In genomic region chr4:117929391-117929881, GRCm38 (mm10) we compare ENCODE assay signal across 7 mouse cellular contexts. TPM values are rescaled to one million over a fixed set of nuclear protein-coding genes. Genes with fewer than 3 reads are reported as not detected.
A peak's percentile ranks its signal among the peaks of the same experiment; 100 is the strongest.
DNase-seq lines count a peak whose midpoint lies in the region; ATAC-seq and TF ChIP-seq lines count a peak whose summit lies in the region.

Gene Artn, minus strand, starts transcription at chr4:117929763.

- peak within 1 kb of the TSS; percentile 90 for H3K4me2 ChIP-seq in kidney, embryonic 16.5 days (replicated peaks; ENCODE audit: low read depth, low read length)

- peak; percentile 76 for ATAC-seq in kidney, embryonic 16.5 days (ENCODE audit: low FRiP score, low TSS enrichment)

- H3K27me3 ChIP-seq in kidney, embryonic 16.5 days (ENCODE audit: insufficient read depth, low read length), result peaks cover 41% of the 10 kb centered on the region

- peak; percentile 14; the same call in 1 of the 2 replicates for TF ChIP-seq POLR2A in bone marrow, adult 2 months (IDR thresholded peaks at IDR 0.05; ENCODE audit: borderline replicate concordance, control insufficient read depth, low read depth, low read length)

- DNase-seq in ES-CJ7 (ENCODE audit: low read depth, low spot score), result peak; percentile 39
- DNase-seq in gastrocnemius, postnatal 10 days, result peak; percentile 49
- peak; percentile 51 for DNase-seq in lung, postnatal 25 days (ENCODE audit: low spot score)
- DNase-seq in urinary bladder, adult 2 months (ENCODE audit: low spot score), result peak; percentile 67
- no peak for DNase-seq in layer of hippocampus, adult 18-20 months (ENCODE audit: low spot score in 2 of 2)

- H3K9me3 ChIP-seq in kidney, embryonic 16.5 days (ENCODE audit: low read length), result no peaks in the 10 kb centered on the region

- H3K27ac ChIP-seq in bone marrow, adult 2 months (ENCODE audit: control insufficient read depth, insufficient read depth, low read depth, low read length, poor library complexity), result peak within 1 kb of the TSS; percentile 44
- H3K27ac ChIP-seq in kidney, embryonic 16.5 days (ENCODE audit: low read length), result peak within 1 kb of the TSS; percentile 71

- no peaks in the 10 kb centered on the region for H3K4me1 ChIP-seq in bone marrow, adult 2 months (ENCODE audit: control insufficient read depth, insufficient read depth, low read length)
- peaks cover 27% of the 10 kb centered on the region for H3K4me1 ChIP-seq in kidney, embryonic 16.5 days (ENCODE audit: insufficient read depth, low read length)

- no peak for TF ChIP-seq CTCF in bone marrow, adult 2 months (IDR thresholded peaks at IDR 0.05; ENCODE audit: control insufficient read depth, insufficient read depth, low read length)

- H3K4me3 ChIP-seq in bone marrow, adult 2 months (replicated peaks; ENCODE audit: control insufficient read depth, low read depth, low read length), result peak within 1 kb of the TSS; percentile 46
- peak within 1 kb of the TSS; percentile 58 for H3K4me3 ChIP-seq in kidney, embryonic 16.5 days (ENCODE audit: low read length)

- peak within 1 kb of the TSS; percentile 69 for H3K9ac ChIP-seq in kidney, embryonic 16.5 days (replicated peaks; ENCODE audit: low read length)

- H3K36me3 ChIP-seq in kidney, embryonic 16.5 days (ENCODE audit: insufficient read depth, low read length), result no peaks in the 10 kb centered on the region

- WGBS in bone marrow, adult 2 months, result 5% methylated on average over 33 of the region's 33 CpGs
- 0% methylated on average over 33 of the region's 33 CpGs for WGBS in kidney, embryonic 16.5 days

RNA-seq across cellular contexts. Expression of gene Artn, which starts in this region (rescaled TPM):
- 4.0 and 5.4 TPM in 2 replicates for polyA plus RNA-seq in bone marrow, adult 2 months (2011; ENCODE audit: insufficient read depth, insufficient read length, low replicate concordance, missing spikeins)
- total RNA-seq in gastrocnemius, postnatal 10 days (2021), result 1 to 10 TPM in 1 of 2 experiments, under 1 TPM in 1; 0.68 to 1.1 TPM
- 3.0 and 3.5 TPM in 2 replicates for polyA plus RNA-seq in kidney, embryonic 16.5 days (2015; fragmentation: Nextera tagmentation; extraction: Ambion mirVana)
- 7.2 and 7.8 TPM in 2 replicates for polyA plus RNA-seq in urinary bladder, adult 2 months (2012; rRNA removed)
- 1 to 10 TPM; 1.4 to 1.7 TPM for total RNA-seq in layer of hippocampus, adult 18-20 months (2021)

Comparison
In these comparisons a context has a peak if more than half of its experiments do, and no peak if none do; other contexts are left out.
1. DNase-seq: peak in ES-CJ7 (single experiment), gastrocnemius, postnatal 10 days (single experiment), lung, postnatal 25 days (single experiment) and urinary bladder, adult 2 months (single experiment); none in layer of hippocampus, adult 18-20 months (0 of 2).